Mouse (Mus musculus): Measurements from ENCODE around the gene Zfp81.
"Not testable (repeated sequence)": the region's sequence is repeated elsewhere in the genome, so short reads cannot be mapped to it uniquely, and the experiment has no call there.

Gene Zfp81

GRCm38 (mm10) chr17:33358411-33359384 is at the start of gene Zfp81:
Gene Zfp81, minus strand, starts transcription at chr17:33358878.
- peak; percentile 92 for DNase-seq (ENCODE audit: low read depth)

GRCm38 (mm10) chr17:33394182-33395034 is 35.7 kb upstream of the Zfp81 start, which contains the start of gene Zfp101:
Gene Zfp101, minus strand, starts transcription at chr17:33394641.
- DNase-seq (ENCODE audit: low read depth), result peak; percentile 94

DNA sequence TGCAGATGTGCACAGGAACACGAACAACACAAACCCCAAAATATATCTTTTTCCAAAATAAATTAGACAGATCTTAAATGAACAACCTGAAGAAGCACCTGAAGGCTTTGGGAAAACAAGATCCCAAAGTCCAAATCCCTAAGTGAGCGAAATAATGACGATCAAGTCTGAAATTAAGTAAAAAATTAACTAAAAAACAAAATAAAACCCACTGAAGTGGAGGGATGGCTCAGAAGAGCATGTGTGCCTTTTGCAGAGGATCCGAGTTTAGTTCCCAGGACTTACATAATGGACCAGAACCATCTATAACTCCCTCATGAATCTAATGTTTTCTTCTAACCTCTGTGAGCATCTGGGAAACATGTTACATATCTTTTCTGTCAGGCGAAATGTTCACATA is 33.6 kb upstream of the Zfp81 start:
- DNase-seq (ENCODE audit: low read depth), result no peak

- no peak for DNase-seq (ENCODE audit: low read depth)
Observed at GRCm38 (mm10) chr17:33385705-33386104, 27.0 kb upstream of the Zfp81 start.

GRCm38 (mm10) chr17:33372795-33373194 is 14.1 kb upstream of the Zfp81 start:
- DNase-seq (ENCODE audit: low read depth), result no peak

DNA sequence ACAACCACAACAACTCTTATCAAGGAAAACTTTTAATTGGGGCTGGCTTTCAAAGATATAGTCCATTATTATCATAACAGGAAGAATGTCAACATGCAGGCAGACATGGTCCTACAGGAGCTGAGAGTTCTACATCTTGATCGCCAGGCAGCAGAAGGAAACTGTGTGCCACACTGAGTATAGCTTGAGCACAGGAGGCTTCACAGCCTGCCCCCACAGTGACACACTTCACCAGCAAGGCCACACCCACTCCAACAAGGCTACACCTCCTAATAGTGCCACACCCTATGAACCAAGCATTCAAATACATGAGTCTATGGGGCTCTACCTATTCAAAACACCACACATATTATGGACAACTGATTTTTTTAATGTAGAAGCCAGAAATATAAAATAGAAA is 5.7 kb downstream of the Zfp81 start:
- DNase-seq (ENCODE audit: low read depth), result no peak

GRCm38 (mm10) chr17:33289876-33290149 is 68.9 kb downstream of the Zfp81 start:
- DNase-seq (ENCODE audit: low read depth), result not testable (repeated sequence)

- DNase-seq (ENCODE audit: low read depth), result not testable (repeated sequence)
Observed at GRCm38 (mm10) chr17:33289039-33289875, 69.4 kb downstream of the Zfp81 start, which contains the start of gene Zfp955b. Gene Zfp955b, plus strand, starts transcription at chr17:33289544.

Measured in naive thymus-derived CD4-positive, alpha-beta T cell, adult 2 months (primary cell).